Mouse (Mus musculus) left cerebral cortex, postnatal 4 days (tissue): Measurements from ENCODE around the gene Tk1. TPM values are rescaled to one million over a fixed set of nuclear protein-coding genes. Genes with fewer than 3 reads are reported as not detected.
"Not testable (repeated sequence)": the region's sequence is repeated elsewhere in the genome, so short reads cannot be mapped to it uniquely, and the experiment has no call there.

Source experiments
- DNase-seq: peaks from one replicate; pipeline ENCODE4 v3.0.0-alpha.2; 2022
- intact Hi-C: fragments of 180-260 bp; cut with DNase I; formaldehyde crosslinking; loops from one replicate; pipeline ENCODE4 v1.15.1; 2025
- total RNA-seq, 2 experiments: library from RNA; stranded (reverse); gene quantifications; 2 replicates each; pipeline ENCODE4 v1.2.3; 2021

The Tk1 gene
- total RNA-seq, 2 experiments from 2014 or later, result 8.9 to 9.0 TPM

DNA sequence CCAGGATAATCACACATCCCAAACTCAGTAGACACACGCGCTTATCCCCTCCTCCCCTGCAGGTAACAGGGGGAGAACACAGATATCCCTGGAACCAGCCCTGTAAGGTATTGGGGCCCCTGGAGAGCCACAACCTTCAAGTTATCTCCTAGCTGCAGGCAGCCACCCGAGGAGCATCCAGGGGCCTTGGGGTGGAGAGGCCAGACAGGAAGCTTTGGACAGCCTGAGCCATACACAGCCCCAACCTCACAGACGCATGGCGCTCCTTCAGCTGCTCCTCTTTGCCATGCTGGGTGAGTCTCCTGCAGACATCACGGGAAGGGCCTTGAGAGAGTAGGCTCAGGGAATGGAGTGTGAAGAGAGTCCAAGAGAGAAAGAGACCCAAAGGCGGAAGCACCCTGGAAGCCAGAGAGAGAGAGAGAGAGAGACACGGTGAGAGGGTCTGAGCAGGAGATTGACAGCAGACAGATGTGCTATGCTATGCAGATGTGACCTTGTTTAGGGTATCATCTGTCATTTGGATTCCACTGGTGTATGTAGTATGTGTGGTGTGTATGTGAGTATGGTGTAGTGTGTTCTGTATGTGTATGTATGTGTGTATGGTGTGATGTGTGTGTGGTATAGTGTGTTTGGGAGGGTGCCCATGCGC lies 28.3 kb downstream of the Tk1 start, which contains the start of gene 6030468B19Rik:
Gene 6030468B19Rik, plus strand, starts transcription at position 150 of the 649 bp plus-strand sequence.
- intact Hi-C loops, result no loop called here
- no peak for DNase-seq

DNA sequence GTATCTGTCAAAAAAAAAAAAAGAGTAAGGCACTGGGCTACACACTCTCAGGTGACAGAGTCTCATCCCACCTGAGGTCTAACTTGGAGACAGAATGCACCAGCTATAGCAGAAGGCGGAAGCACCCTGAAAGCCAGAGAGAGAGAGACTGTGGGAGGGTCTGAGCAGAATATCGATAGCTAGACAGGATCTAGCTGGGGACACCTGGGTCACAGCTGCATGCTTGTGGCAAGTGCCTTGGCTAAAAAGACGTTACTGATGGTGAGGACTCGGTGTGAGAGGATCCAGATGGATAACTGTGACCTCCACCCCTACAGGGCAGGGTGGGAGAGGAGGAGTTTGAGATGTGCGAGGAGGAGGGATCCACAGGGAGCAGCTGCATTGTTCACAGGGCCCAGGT lies 28.9 kb downstream of the Tk1 start:
- intact Hi-C loops, result no loop called here
- DNase-seq, result no peak

DNA sequence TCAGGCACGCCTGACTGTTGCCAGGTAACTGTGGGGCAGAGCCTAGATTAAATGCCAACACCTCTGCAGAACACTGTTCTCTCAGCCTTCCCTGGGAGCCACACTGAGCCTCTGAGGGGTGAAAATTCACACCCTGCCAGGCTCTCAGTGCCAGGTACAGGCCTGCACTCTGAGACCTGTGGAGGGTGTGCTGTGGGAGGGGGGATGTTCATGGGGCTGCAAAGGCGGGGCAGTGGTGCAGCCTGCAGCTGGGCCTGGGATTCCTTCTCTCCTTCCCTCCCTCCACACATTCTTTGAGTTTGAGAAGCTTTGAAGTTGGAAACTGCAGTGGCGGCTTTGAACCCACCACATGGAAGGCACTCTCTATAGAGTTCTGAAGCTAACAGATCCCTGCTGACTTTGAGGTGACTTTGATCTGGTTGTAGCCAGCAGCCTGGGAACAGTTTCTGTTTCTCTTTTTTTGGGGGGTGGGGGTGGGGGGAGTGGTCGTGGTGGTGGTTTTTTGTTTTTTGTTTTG lies 31.8 kb downstream of the Tk1 start:
- intact Hi-C loops, result no loop called here
- DNase-seq, result no peak

DNA sequence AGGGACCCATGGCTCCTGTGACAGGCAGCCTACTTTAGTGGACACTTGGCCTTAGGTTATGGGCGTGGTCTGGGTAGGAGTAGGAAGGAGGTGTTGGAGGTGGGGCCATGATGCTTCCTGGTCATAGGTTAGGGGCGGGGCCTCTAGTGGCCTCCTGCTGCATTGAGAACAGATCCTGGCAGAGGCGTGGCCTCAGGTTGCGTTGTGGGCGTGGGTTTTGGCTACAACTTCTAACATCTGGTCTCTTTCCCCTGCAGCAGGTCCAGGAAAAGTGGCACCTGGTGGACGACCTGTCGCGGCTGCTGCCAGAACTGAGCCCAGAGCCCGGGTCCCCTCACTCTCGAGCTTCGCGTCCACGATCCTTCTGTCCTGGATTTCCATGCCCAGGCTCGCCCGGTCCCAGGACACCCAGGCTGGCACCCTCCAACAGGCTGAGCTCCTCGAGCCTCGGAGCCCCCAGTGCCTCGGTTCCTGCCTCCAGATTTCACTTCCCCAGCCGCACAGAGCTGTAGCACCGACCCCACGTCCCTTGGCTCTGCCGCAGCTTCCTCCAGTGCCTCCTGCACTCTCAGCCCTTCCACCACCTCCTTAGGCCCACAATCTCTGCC lies 33.5 kb downstream of the Tk1 start:
- DNase-seq, result no peak
- intact Hi-C loops, result no loop called here

GRCm38 (mm10) chr11:117791441-117791761 lies 34.5 kb downstream of the Tk1 start:
- no peak for DNase-seq
- intact Hi-C loops, result no loop called here

DNA sequence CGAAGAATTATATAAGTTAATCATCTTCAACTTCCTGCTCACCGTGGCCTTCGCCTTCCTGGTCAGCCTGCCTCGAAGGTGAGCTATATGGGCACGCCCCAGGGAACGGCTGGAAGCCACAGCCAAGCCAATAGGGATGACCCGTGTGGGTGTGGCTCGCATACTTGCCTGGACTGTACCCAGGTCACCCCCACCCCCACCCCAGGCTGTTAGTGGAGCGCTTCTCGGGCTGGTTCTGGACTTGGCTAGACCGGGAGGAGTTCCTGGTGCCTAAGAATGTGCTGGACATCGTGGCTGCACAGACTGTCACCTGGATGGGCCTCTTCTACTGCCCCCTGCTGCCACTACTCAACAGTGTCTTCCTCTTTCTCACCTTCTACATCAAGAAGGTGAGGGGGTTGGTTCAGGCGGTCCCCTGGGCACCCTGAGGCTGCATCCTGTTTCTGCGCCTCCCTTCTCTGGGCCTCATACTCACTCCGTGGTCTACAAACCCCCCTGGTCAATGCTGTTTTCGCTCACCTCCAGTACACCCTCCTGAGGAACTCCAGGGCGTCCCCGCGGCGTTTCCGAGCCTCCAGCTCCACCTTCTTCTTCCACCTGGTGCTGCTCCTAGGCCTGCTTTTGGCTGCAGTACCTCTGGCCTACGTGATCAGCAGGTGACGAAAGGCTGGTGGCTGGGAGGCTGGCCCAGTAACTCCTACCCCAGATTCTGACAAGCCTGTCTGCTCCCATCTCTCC lies 35.0 kb downstream of the Tk1 start:
- no peak for DNase-seq
- intact Hi-C loops, result no loop called here

GRCm38 (mm10) chr11:117790286-117790685 lies 35.6 kb downstream of the Tk1 start:
- intact Hi-C loops, result no loop called here
- DNase-seq, result peak; percentile 58

DNA sequence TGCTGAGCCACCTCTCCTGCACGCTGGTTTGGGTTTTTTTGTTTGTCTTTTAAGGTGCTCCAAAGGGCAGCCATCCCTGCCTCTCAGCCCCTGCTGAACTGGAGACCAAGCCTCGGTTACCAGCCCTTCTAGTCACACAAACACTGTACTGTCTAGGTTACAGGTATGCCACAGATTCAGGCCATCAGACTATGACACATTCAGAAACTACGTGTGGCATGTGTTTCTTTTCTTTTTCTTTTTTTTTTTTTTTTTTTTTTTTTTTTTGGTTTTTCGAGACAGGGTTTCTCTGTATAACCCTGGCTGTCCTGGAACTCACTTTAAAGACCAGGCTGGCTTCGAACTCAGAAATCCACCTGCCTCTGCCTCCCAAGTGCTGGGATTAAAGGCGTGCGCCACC lies 37.4 kb downstream of the Tk1 start:
- intact Hi-C loops, DNase-seq: not testable (repeated sequence)

GRCm38 (mm10) chr11:117786294-117786693 lies 39.6 kb downstream of the Tk1 start:
- intact Hi-C loops, result no loop called here
- peak; percentile 76 for DNase-seq

DNA sequence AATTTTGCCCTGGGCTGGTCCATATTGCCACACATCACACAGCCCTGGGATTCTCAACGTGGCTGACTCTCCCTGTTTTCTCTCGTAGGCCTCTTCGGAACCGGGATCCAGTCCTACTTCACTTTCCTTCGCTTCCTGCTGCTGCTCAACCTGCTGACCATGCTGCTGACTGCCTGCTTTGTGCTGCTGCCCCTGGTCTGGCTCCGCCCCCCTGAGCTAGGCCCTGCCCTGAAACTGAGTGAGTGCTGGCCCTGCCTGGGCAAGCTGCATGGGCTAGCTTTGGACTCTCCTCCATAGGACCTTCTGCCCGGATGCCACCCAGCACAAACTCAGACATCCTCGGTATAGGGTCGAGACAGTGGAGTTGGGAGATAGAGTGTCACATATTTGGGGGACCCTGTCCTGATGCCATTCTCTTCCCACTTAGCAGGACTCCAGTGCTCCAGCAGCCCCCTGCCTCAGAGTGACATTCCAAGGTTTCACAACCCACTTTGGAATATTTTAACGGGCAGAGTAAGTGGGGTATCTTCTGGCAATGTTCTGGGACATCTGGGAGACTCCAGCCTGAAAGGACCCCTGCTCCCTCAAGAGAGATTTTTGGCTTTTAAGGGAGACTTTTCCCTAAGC lies 42.1 kb downstream of the Tk1 start:
- DNase-seq, result no peak
- intact Hi-C loops, result no loop called here

DNA sequence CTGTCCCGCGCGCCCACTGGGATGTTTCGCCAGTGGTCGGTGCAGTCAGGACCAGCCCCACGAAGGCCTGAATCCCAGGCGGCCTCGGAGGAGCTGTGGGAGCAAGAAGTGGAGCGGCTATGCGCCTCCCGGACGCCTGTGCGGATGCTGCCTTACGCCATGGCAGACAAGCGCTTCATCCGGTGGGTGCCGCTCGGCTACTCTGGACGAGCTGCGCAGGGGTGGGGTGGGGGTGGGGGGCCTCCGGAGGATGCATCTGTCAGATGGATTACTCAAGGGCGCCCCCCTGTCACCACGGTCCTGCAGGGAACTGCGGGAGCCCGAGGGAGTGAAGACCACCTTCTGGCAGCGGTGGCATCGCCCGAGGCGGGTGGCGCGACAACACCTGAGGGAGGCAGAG lies 42.8 kb downstream of the Tk1 start:
- intact Hi-C loops, result no loop called here
- DNase-seq, result peak; percentile 77

DNA sequence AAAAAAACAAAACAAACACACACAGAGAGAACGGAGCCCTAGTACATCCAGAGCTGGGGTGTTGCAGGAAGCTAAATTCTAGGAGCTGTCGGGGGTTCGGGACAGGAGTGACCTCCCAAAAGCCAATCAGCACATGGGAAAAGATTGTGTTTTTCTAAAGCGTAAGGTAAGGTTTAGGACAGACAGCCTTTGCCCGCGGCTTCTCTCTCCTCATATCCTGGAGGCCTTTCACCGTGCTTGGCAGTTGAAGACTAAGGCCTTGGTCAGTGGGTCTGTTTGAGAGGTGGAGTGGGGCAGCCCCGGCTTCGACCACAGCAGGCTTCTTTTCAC lies 43.2 kb downstream of the Tk1 start:
- intact Hi-C loops, result no loop called here
- no peak for DNase-seq

- no peak for DNase-seq
- intact Hi-C loops, result no loop called here
Measured at GRCm38 (mm10) chr11:117781993-117782704, 43.7 kb downstream of the Tk1 start, which contains the start of the genes Tmc8 and Tmc6. Gene Tmc8, plus strand, starts transcription at chr11:117782076. Gene Tmc6, minus strand, starts transcription at chr11:117782198.

- intact Hi-C loops, result no loop called here
- peak; percentile 51 for DNase-seq
Measured at GRCm38 (mm10) chr11:117781199-117781821, 44.6 kb downstream of the Tk1 start.

- intact Hi-C loops, result no loop called here
- DNase-seq, result peak; percentile 58
Measured at GRCm38 (mm10) chr11:117780582-117781111, 45.2 kb downstream of the Tk1 start.

DNA sequence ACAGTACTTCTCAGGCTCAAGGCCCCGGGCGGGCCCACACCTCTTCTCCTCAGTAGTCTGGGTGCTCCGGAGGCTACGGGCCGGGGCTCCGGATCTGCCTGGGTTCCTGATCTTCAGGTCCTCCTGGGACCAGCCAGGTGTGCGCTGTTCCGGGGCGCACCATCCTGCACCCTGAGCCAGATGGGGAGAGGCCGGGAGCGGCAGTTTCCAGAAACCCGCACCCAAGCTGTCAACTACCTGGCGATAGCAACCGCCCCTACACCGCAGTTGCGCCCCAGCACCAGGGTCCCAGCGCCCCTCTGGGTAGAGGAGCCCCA lies 45.7 kb downstream of the Tk1 start:
- DNase-seq, result no peak
- intact Hi-C loops, result no loop called here

DNA sequence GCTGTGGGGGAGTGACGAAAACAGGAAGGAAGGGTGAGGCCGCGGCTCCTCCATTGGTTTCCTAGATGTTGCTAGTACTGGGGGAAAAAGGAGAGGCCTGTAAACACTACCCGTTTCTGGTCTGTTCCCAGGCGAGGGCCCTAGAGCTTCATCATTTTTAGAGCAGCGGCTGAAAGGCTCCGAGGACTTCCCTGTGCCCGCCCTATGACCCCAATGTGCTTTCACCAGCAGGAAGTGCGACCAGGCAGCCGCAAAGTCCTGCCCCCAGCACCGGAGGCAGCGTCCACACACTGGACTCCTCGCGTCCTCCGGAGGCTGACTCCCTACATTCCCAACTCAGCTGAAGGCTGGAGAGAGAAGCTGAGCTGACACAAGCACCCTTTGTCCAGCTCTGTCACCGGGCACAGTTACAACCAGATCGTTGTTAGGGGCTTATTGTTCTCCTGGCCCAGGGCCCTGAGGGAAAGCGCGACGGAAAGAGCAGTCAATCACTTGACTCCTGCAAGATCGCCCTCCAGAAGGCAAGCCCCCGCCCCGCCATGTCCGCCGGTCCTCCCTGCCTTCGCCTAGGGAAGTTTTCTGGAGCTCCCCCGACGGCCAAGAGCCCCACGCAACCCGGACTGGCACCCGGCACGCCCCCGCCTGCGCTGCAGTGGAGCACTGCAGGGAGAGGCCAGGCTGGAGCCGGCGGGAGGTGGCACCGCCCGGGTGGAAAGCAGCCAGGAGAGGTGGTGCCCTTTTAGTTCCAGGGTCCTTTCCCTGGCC lies 46.3 kb downstream of the Tk1 start:
- DNase-seq, result peak; percentile 55
- intact Hi-C loops, result no loop called here

- intact Hi-C loops, result no loop called here
- DNase-seq, result no peak
Measured at GRCm38 (mm10) chr11:117778851-117779433, 47.0 kb downstream of the Tk1 start.

GRCm38 (mm10) chr11:117778031-117778430 lies 47.9 kb downstream of the Tk1 start:
- DNase-seq, result no peak
- intact Hi-C loops, result no loop called here
